Mouse (Mus musculus) small intestine, adult 2 months (tissue): ENCODE data around the gene Iqcn. TPM values are rescaled to one million over a fixed set of nuclear protein-coding genes. Genes with fewer than 3 reads are reported as not detected.

Experiments used
- H3K27ac ChIP-seq: fragments of 200-500 bp; 2 replicates; pipeline ENCODE4 v1.5.1; 2012; ENCODE audit warnings: low read depth, low read length, control low read depth, inconsistent platforms; ENCODE audit not compliant: insufficient read depth
- H3K27me3 ChIP-seq: fragments of 200-500 bp; 2 replicates; pipeline ENCODE4 v1.6.1; 2012; ENCODE audit warnings: mild to moderate bottlenecking, moderate library complexity, low read length, inconsistent platforms; ENCODE audit not compliant: control insufficient read depth, insufficient read depth
- H3K36me3 ChIP-seq: fragments of 200-500 bp; 2 replicates; pipeline ENCODE4 v1.6.1; 2012; ENCODE audit warnings: mild to moderate bottlenecking, low read length, control low read depth, inconsistent platforms; ENCODE audit not compliant: control insufficient read depth, insufficient read depth
- H3K4me1 ChIP-seq: fragments of 200-500 bp; 2 replicates; pipeline ENCODE4 v1.6.1; 2012; ENCODE audit warnings: low read length, inconsistent platforms, mixed read lengths; ENCODE audit not compliant: control insufficient read depth, insufficient read depth, insufficient read length
- H3K4me3 ChIP-seq: fragments of 200-500 bp; 2 replicates; pipeline ENCODE4 v1.5.1; 2012; ENCODE audit warnings: low read depth, mild to moderate bottlenecking, control low read depth, inconsistent platforms, low read length, moderate library complexity
- CTCF ChIP-seq: fragments of 200-500 bp; IDR thresholded peaks from 2 replicates; pipeline ENCODE4 v1.5.1; 2012; ENCODE audit warnings: low read depth, mild to moderate bottlenecking, control low read depth, inconsistent platforms, low read length, moderate library complexity, mixed read lengths; ENCODE audit not compliant: insufficient replicate concordance, insufficient read length; ENCODE audit errors: extremely low read depth
- POLR2A ChIP-seq: fragments of 200-500 bp; IDR thresholded peaks from 2 replicates; pipeline ENCODE4 v1.6.1; 2012; ENCODE audit warnings: low read depth, mild to moderate bottlenecking, control low read depth, inconsistent platforms, low read length, moderate library complexity
- WGBS: fragments of 180-500 bp; shearing (Covaris S2); methylation state at CpG from one replicate; pipeline ENCODE4 v1.1.7; 2018; 5-methylcytosine and 5-hydroxymethylcytosine counted together
- polyA plus RNA-seq: library from polyadenylated mRNA; depleted of rRNA; stranded (reverse); fragments of >200 nt; gene quantifications from 2 replicates; pipeline ENCODE4 v1.2.3, GENCODE M21; 2012

Gene Iqcn
- polyA plus RNA-seq, 1 experiment = 0.03 TPM

- Histone ChIP-seq H3K4me3 (no peak overlapping the region), H3K27ac (peak overlapping the region; percentile 98), H3K27me3 (no peaks in the 10 kb centered on the region), H3K4me1 (peaks cover 67% of the 10 kb centered on the region), H3K36me3 (peaks cover 3% of the 10 kb centered on the region; the same call in 1 of the 2 replicates)
- TF ChIP-seq POLR2A (no peak), CTCF (no peak)
Measured at GRCm38 (mm10) chr8:70678679-70679078, 24.6 kb upstream of the Iqcn start.

GRCm38 (mm10) chr8:70679404-70679803, 23.9 kb upstream of the Iqcn start:
- Histone ChIP-seq H3K4me3 (no peak overlapping the region), H3K27me3 (no peaks in the 10 kb centered on the region), H3K27ac (peak overlapping the region; percentile 98), H3K36me3 (peaks cover 3% of the 10 kb centered on the region; the same call in 1 of the 2 replicates), H3K4me1 (peaks cover 60% of the 10 kb centered on the region)
- 69% methylated on average over 4 of the region's 4 CpGs for WGBS
- TF ChIP-seq POLR2A (peak; percentile 48; the same call in 1 of the 2 replicates), CTCF (no peak)

GRCm38 (mm10) chr8:70680039-70680438, 23.2 kb upstream of the Iqcn start:
- Histone ChIP-seq H3K4me1 (peaks cover 53% of the 10 kb centered on the region), H3K36me3 (peaks cover 3% of the 10 kb centered on the region; the same call in 1 of the 2 replicates), H3K4me3 (no peak overlapping the region), H3K27me3 (no peaks in the 10 kb centered on the region), H3K27ac (peak overlapping the region; percentile 98)
- TF ChIP-seq POLR2A (no peak), CTCF (no peak)
- 15% methylated on average over 3 of the region's 3 CpGs for WGBS

GRCm38 (mm10) chr8:70681410-70681809, 21.8 kb upstream of the Iqcn start:
- WGBS = 59% methylated on average over 3 of the region's 3 CpGs
- Histone ChIP-seq H3K27me3 (no peaks in the 10 kb centered on the region), H3K27ac (no peak overlapping the region), H3K4me1 (peaks cover 49% of the 10 kb centered on the region), H3K4me3 (no peak overlapping the region), H3K36me3 (peaks cover 3% of the 10 kb centered on the region; the same call in 1 of the 2 replicates)
- TF ChIP-seq POLR2A (no peak), CTCF (no peak)

GRCm38 (mm10) chr8:70682193-70682592, 21.1 kb upstream of the Iqcn start:
- H3K27ac ChIP-seq = peak overlapping the region; percentile 33; the same call in 1 of the 2 replicates
- H3K27me3 ChIP-seq = no peaks in the 10 kb centered on the region
- 0 out of 2 replicates have a peak, but pooled peaks have one; percentile 11 for TF ChIP-seq POLR2A
- TF ChIP-seq CTCF = no peak
- H3K4me3 ChIP-seq = no peak overlapping the region
- peaks cover 48% of the 10 kb centered on the region for H3K4me1 ChIP-seq
- peaks cover 3% of the 10 kb centered on the region; the same call in 1 of the 2 replicates for H3K36me3 ChIP-seq
- WGBS = 18% methylated on average over 19 of the region's 19 CpGs

GRCm38 (mm10) chr8:70682692-70683091, 20.6 kb upstream of the Iqcn start:
- H3K4me1 ChIP-seq = peaks cover 47% of the 10 kb centered on the region
- 68% methylated on average over 3 of the region's 3 CpGs for WGBS
- no peak overlapping the region for H3K4me3 ChIP-seq
- TF ChIP-seq POLR2A (no peak), CTCF (no peak)
- no peaks in the 10 kb centered on the region for H3K27me3 ChIP-seq
- peak overlapping the region; percentile 33; the same call in 1 of the 2 replicates for H3K27ac ChIP-seq
- peaks cover 3% of the 10 kb centered on the region; the same call in 1 of the 2 replicates for H3K36me3 ChIP-seq

- WGBS = 52% methylated on average over 7 of the region's 7 CpGs
- TF ChIP-seq CTCF (no peak), POLR2A (no peak)
- Histone ChIP-seq H3K27me3 (no peaks in the 10 kb centered on the region), H3K4me3 (no peak overlapping the region), H3K27ac (no peak overlapping the region), H3K4me1 (peaks cover 32% of the 10 kb centered on the region), H3K36me3 (no peaks in the 10 kb centered on the region)
Measured at GRCm38 (mm10) chr8:70684291-70684690, 19.0 kb upstream of the Iqcn start.
